Mouse (Mus musculus) mature B cell (primary cell): ENCODE results near the gene Cblb.

Source experiments
- in situ Hi-C: fragments of 300-500 bp; cut with MboI; formaldehyde crosslinking; loops from 2 replicates; pipeline ENCODE4 v1.14.3; 2019

Cblb gene

GRCm38 (mm10) chr16:52031091-52031689 lies at the start of gene Cblb:
TSS of gene Cblb (plus strand) at chr16:52031225.
- in situ Hi-C loops = no loop called here

GRCm38 (mm10) chr16:51985436-51985835 lies 45.6 kb upstream of the Cblb start:
- in situ Hi-C loops = no loop called here

GRCm38 (mm10) chr16:51986207-51986606 lies 44.8 kb upstream of the Cblb start:
- in situ Hi-C loops = no loop called here

GRCm38 (mm10) chr16:51987085-51987620 lies 43.9 kb upstream of the Cblb start:
- in situ Hi-C loops = no loop called here

GRCm38 (mm10) chr16:51988027-51988426 lies 43.0 kb upstream of the Cblb start:
- in situ Hi-C loops = no loop called here

- in situ Hi-C loops = no loop called here
Measured at GRCm38 (mm10) chr16:51989259-51989658, 41.8 kb upstream of the Cblb start.

- in situ Hi-C loops = no loop called here
Measured at GRCm38 (mm10) chr16:52000043-52000442, 31.0 kb upstream of the Cblb start.

GRCm38 (mm10) chr16:52000801-52001200 lies 30.2 kb upstream of the Cblb start:
- in situ Hi-C loops = no loop called here

- in situ Hi-C loops = no loop called here
Measured at GRCm38 (mm10) chr16:52007006-52007405, 24.0 kb upstream of the Cblb start.

GRCm38 (mm10) chr16:52008471-52008870 lies 22.6 kb upstream of the Cblb start:
- in situ Hi-C loops = no loop called here

GRCm38 (mm10) chr16:52009421-52009820 lies 21.6 kb upstream of the Cblb start:
- in situ Hi-C loops = no loop called here

- in situ Hi-C loops = no loop called here
Measured at GRCm38 (mm10) chr16:52012984-52013383, 18.0 kb upstream of the Cblb start.

- in situ Hi-C loops = no loop called here
Measured at GRCm38 (mm10) chr16:52013812-52014211, 17.2 kb upstream of the Cblb start.

GRCm38 (mm10) chr16:52023417-52023816 lies 7.6 kb upstream of the Cblb start:
- in situ Hi-C loops = no loop called here

- in situ Hi-C loops = no loop called here
Measured at GRCm38 (mm10) chr16:52027326-52027725, 3.7 kb upstream of the Cblb start.

- in situ Hi-C loops = no loop called here
Measured at GRCm38 (mm10) chr16:52029001-52029400, 2.0 kb upstream of the Cblb start.

- in situ Hi-C loops = no loop called here
Measured at GRCm38 (mm10) chr16:52031712-52032251, 757 bp downstream of the Cblb start.

- in situ Hi-C loops = no loop called here
Measured at GRCm38 (mm10) chr16:52032376-52033330, 1.6 kb downstream of the Cblb start.

- in situ Hi-C loops = no loop called here
Measured at GRCm38 (mm10) chr16:52033381-52034315, 2.6 kb downstream of the Cblb start.

GRCm38 (mm10) chr16:52034356-52034755 lies 3.3 kb downstream of the Cblb start:
- in situ Hi-C loops = no loop called here

- in situ Hi-C loops = no loop called here
Measured at GRCm38 (mm10) chr16:52036295-52036694, 5.3 kb downstream of the Cblb start.
